Mouse (Mus musculus): ENCODE data around the gene Cxcr5.

The Cxcr5 gene

GRCm38 (mm10) chr9:44561597-44561996 lies at the start of gene Cxcr5:
Gene Cxcr5, minus strand, starts transcription at chr9:44561877.
- peak; percentile 67 for DNase-seq (ENCODE audit: low read depth)

- no peak for DNase-seq (ENCODE audit: low read depth)
These were observed 48.7 kb upstream of the Cxcr5 start for GRCm38 (mm10) chr9:44610371-44610770.

- DNase-seq (ENCODE audit: low read depth): no peak
These were observed 45.6 kb upstream of the Cxcr5 start for GRCm38 (mm10) chr9:44607306-44607705.

- DNase-seq (ENCODE audit: low read depth): no peak
These were observed 45.0 kb upstream of the Cxcr5 start for GRCm38 (mm10) chr9:44606646-44607045.

- DNase-seq (ENCODE audit: low read depth): peak; percentile 41
These were observed 44.0 kb upstream of the Cxcr5 start for GRCm38 (mm10) chr9:44605616-44606165.

GRCm38 (mm10) chr9:44604779-44605615 lies 43.3 kb upstream of the Cxcr5 start, which contains the start of gene Ddx6:
Gene Ddx6, plus strand, starts transcription at chr9:44604892.
- DNase-seq (ENCODE audit: low read depth): peak; percentile 53

- DNase-seq (ENCODE audit: low read depth): peak; percentile 46
These were observed 42.7 kb upstream of the Cxcr5 start for GRCm38 (mm10) chr9:44604290-44604778.

GRCm38 (mm10) chr9:44603454-44604289 lies 42.0 kb upstream of the Cxcr5 start:
- peak; percentile 63 for DNase-seq (ENCODE audit: low read depth)

- no peak for DNase-seq (ENCODE audit: low read depth)
These were observed 41.1 kb upstream of the Cxcr5 start for GRCm38 (mm10) chr9:44602766-44603165.

GRCm38 (mm10) chr9:44600801-44601200 lies 39.1 kb upstream of the Cxcr5 start:
- DNase-seq (ENCODE audit: low read depth): no peak

- DNase-seq (ENCODE audit: low read depth): no peak
These were observed 37.9 kb upstream of the Cxcr5 start for GRCm38 (mm10) chr9:44599616-44600015.

GRCm38 (mm10) chr9:44598899-44599495 lies 37.3 kb upstream of the Cxcr5 start:
- DNase-seq (ENCODE audit: low read depth): no peak

- DNase-seq (ENCODE audit: low read depth): no peak
These were observed 36.1 kb upstream of the Cxcr5 start for GRCm38 (mm10) chr9:44597742-44598141.

GRCm38 (mm10) chr9:44595537-44595930 lies 33.9 kb upstream of the Cxcr5 start:
- DNase-seq (ENCODE audit: low read depth): no peak

GRCm38 (mm10) chr9:44594901-44595536 lies 33.3 kb upstream of the Cxcr5 start:
- DNase-seq (ENCODE audit: low read depth): no peak

GRCm38 (mm10) chr9:44593886-44594285 lies 32.2 kb upstream of the Cxcr5 start:
- DNase-seq (ENCODE audit: low read depth): no peak

- no peak for DNase-seq (ENCODE audit: low read depth)
These were observed 31.5 kb upstream of the Cxcr5 start for GRCm38 (mm10) chr9:44593221-44593620.

- no peak for DNase-seq (ENCODE audit: low read depth)
These were observed 30.0 kb upstream of the Cxcr5 start for GRCm38 (mm10) chr9:44591595-44592188.

GRCm38 (mm10) chr9:44590969-44591368 lies 29.3 kb upstream of the Cxcr5 start:
- no peak for DNase-seq (ENCODE audit: low read depth)

GRCm38 (mm10) chr9:44589095-44589494 lies 27.4 kb upstream of the Cxcr5 start:
- DNase-seq (ENCODE audit: low read depth): no peak

GRCm38 (mm10) chr9:44588605-44589004 lies 26.9 kb upstream of the Cxcr5 start:
- no peak for DNase-seq (ENCODE audit: low read depth)
